Mouse (Mus musculus) lung, postnatal 25 days (tissue): Measurements from ENCODE around the gene Tmem11.

Experiments used
- DNase-seq: peaks from one replicate; pipeline ENCODE4 v3.0.0; 2022; ENCODE audit warnings: low spot score

Tmem11 gene

DNA sequence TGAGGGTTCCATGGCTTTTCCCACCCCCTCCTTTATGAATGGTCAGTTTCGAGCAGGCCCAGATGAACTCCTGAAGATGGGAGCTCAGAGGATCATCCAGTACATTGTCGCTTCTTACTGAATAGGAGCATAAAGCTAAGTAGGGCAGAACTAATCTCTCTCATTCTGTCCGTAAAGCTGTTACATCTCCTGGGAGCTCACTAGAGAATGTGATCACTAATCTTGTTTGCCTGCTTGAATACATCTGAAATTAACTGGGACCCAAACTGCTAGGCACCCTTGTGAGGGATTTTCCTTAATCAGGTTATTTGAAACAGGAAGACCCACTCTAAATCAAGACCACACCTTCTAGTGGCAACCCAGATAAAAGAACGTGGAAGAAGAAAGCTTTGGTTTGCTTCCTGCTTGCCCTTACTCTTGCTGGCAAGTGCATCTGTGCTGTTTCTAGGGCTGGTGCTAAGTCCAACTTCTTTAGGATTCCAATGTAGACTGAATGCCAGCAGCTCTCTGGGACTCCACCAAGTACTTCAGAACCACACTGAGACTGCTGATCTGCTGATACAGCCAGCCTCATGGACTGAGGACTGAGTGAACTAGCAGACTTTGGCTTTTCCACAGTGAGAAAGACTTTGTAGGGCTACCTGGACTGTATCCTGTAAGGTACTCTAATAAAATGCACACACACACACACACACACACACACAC is 51.7 kb downstream of the Tmem11 start:
- DNase-seq: no peak

DNA sequence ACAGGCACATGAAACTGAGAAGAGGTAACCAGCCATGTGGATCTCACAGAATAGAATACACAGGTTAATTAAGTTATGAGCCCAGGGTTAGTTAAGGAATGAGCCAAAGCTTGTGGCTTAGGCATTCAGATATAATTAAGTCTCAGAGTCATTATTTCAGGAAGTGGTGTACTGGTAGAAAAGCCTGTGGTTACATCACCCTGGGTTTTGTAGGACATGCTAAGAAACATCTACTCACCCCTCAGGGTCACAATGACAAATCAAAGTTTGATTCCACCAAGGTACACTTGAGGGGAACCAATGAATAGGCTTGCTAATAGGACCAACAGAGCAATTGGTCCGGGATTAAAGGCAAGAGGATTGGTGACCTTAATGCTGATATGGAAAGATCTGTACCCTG is 52.4 kb downstream of the Tmem11 start:
- DNase-seq: no peak

DNA sequence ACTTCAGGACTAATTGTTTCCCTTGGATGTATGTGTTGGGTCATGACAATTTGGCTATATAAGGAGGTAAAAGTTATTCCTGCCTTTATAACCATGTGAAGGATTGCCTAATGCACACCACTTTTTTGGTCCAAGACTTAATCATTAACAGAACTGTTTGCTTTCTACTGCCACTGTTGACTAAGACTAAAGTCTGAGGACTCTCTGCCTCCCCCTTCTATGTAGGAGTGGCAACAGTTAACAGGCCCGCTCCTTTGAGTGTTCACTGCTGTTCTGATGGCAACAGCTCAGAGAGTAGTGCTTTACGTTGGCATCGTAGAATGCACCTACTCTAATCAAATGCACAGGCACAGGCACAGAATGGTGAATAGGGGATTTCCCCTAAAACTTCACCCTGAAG is 53.9 kb downstream of the Tmem11 start:
- DNase-seq: peak; percentile 73

DNA sequence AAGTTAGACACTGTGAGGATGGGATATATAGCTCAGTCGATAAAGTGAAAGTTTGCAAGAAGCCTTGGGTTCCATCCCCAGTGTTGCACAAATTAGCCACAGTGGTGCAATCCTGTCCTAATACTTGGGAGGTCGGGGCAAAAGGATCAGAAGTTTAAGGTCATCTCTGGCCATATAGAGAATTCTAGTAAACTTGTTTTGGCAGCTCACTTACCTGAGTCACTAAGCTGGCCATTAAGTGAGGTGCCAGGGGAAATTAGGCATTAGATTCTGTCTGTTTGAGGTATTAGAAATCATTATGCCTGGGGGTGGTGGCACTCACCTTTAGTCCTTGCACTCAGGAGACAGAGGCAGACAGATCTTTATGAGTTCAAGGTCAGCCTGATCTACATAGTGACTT is 55.3 kb downstream of the Tmem11 start:
- DNase-seq: no peak

DNA sequence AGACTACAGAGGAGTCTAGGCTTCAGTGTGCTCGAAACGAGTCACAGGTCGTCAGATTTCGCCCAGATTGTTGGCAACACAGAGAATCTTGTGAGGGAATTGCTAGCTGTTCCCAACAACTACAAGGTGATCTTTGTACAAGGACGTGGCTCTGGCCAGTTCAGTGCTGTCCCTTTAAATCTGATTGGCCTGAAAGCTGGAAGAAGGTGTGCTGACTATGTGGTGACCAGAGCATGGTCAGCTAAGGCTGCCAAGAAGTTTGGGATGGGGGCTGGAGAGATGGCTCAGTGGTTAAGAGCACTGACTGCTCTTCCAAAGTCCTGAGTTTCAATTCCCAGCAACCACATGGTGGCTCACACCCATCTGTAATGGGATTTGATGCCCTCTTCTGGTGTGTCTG is 62.7 kb downstream of the Tmem11 start:
- DNase-seq: no peak
